Mouse (Mus musculus) G1E (cell line): ENCODE measurements at regions not wholly inside any gene's neighbourhood (a gene's known extent, or its start where the extent isn't known, plus 50 kb on each side); places are given as distances from the start of the nearest gene placed in this dataset.

Source experiments
- CTCF ChIP-seq: IDR thresholded peaks from 2 replicates; pipeline ENCODE4 v1.5.1; 2012; ENCODE audit warnings: low read depth, low read length, inconsistent platforms, mixed read lengths
- GATA1 ChIP-seq: IDR thresholded peaks from 2 replicates; pipeline ENCODE4 v1.6.1; 2012; ENCODE audit warnings: borderline replicate concordance, low read length, inconsistent platforms, mixed read lengths
- GATA2 ChIP-seq: IDR thresholded peaks from 2 replicates; pipeline ENCODE4 v1.6.1; 2012; ENCODE audit warnings: low read depth, low read length, inconsistent platforms, borderline replicate concordance

- TF ChIP-seq CTCF (no peak), GATA1 (no peak), GATA2 (no peak)
Observed at GRCm38 (mm10) chr3:137798769-137799168, 65.5 kb upstream of the H2afz start.
